Mouse (Mus musculus) small intestine, adult 2 months (tissue): ENCODE measurements around the gene Plxnc1.

Experiments
- CTCF ChIP-seq: fragments of 200-500 bp; IDR thresholded peaks from 2 replicates; pipeline ENCODE4 v1.5.1; 2012; ENCODE audit warnings: low read depth, mild to moderate bottlenecking, control low read depth, inconsistent platforms, low read length, moderate library complexity, mixed read lengths; ENCODE audit not compliant: insufficient replicate concordance, insufficient read length; ENCODE audit errors: extremely low read depth
- POLR2A ChIP-seq: fragments of 200-500 bp; IDR thresholded peaks from 2 replicates; pipeline ENCODE4 v1.6.1; 2012; ENCODE audit warnings: low read depth, mild to moderate bottlenecking, control low read depth, inconsistent platforms, low read length, moderate library complexity

- TF ChIP-seq POLR2A: no peak
- TF ChIP-seq CTCF: no peak
Observed at GRCm38 (mm10) chr10:94871506-94871905, 73.1 kb downstream of the Plxnc1 start.
